Mouse (Mus musculus) T-helper 2 cell (primary cell): ENCODE data around the gene Terf2.

Experiments used
- in situ Hi-C: fragments of 300-600 bp; cut with MboI, MseI; formaldehyde crosslinking; loops from one replicate; pipeline ENCODE4 v1.15.1; 2025; ENCODE audit warnings: high pct_unique_total_duplicates

Terf2 gene

GRCm38 (mm10) chr8:107114150-107115007 is 18.0 kb upstream of the Terf2 start:
- in situ Hi-C loops, result loop anchor here (25.0 kb wide), 1 partner anchor 198 kb away; no protein-coding TSS in a partner anchor

- in situ Hi-C loops, result loop anchor here (25.0 kb wide), 1 partner anchor 199 kb away; no protein-coding TSS in a partner anchor
These were observed 16.9 kb upstream of the Terf2 start for GRCm38 (mm10) chr8:107113209-107113608.

GRCm38 (mm10) chr8:107111340-107112105 is 15.2 kb upstream of the Terf2 start:
- in situ Hi-C loops, result loop anchor here (25.0 kb wide), 1 partner anchor 201 kb away; no protein-coding TSS in a partner anchor

GRCm38 (mm10) chr8:107110629-107111330 is 14.4 kb upstream of the Terf2 start:
- in situ Hi-C loops, result loop anchor here (25.0 kb wide), 1 partner anchor 202 kb away; no protein-coding TSS in a partner anchor

- in situ Hi-C loops, result loop anchor here (25.0 kb wide), 1 partner anchor 202 kb away; no protein-coding TSS in a partner anchor
These were observed 13.6 kb upstream of the Terf2 start for GRCm38 (mm10) chr8:107109816-107110435.

- in situ Hi-C loops, result loop anchor here (25.0 kb wide), 1 partner anchor 203 kb away; no protein-coding TSS in a partner anchor
These were observed 12.8 kb upstream of the Terf2 start for GRCm38 (mm10) chr8:107108978-107109720.

- in situ Hi-C loops, result loop anchor here (25.0 kb wide), 1 partner anchor 204 kb away; no protein-coding TSS in a partner anchor
These were observed 11.7 kb upstream of the Terf2 start for GRCm38 (mm10) chr8:107108089-107108488.

GRCm38 (mm10) chr8:107104547-107104946 is 8.2 kb upstream of the Terf2 start:
- in situ Hi-C loops, result loop anchor here (25.0 kb wide), 1 partner anchor 208 kb away; no protein-coding TSS in a partner anchor

GRCm38 (mm10) chr8:107100635-107101034 is 4.3 kb upstream of the Terf2 start:
- in situ Hi-C loops, result loop anchor here (25.0 kb wide), 1 partner anchor 212 kb away; no protein-coding TSS in a partner anchor

- in situ Hi-C loops, result no loop called here
These were observed 506 bp downstream of the Terf2 start for GRCm38 (mm10) chr8:107095717-107096365.

- in situ Hi-C loops, result no loop called here
These were observed 5.8 kb downstream of the Terf2 start for GRCm38 (mm10) chr8:107090531-107090930.

GRCm38 (mm10) chr8:107088526-107089063 is 7.8 kb downstream of the Terf2 start:
- in situ Hi-C loops, result no loop called here

- in situ Hi-C loops, result no loop called here
These were observed 10.3 kb downstream of the Terf2 start for GRCm38 (mm10) chr8:107086018-107086417.

GRCm38 (mm10) chr8:107085358-107085757 is 11.0 kb downstream of the Terf2 start:
- in situ Hi-C loops, result no loop called here

GRCm38 (mm10) chr8:107076239-107076888 is 20.0 kb downstream of the Terf2 start:
- in situ Hi-C loops, result no loop called here

GRCm38 (mm10) chr8:107074128-107074527 is 22.2 kb downstream of the Terf2 start:
- in situ Hi-C loops, result no loop called here

- in situ Hi-C loops, result no loop called here
These were observed 22.6 kb downstream of the Terf2 start for GRCm38 (mm10) chr8:107073706-107074105.
